Mouse (Mus musculus): ENCODE results near the gene Fam120a.

Fam120a gene

GRCm38 (mm10) chr13:48966851-48967821, 681 bp downstream of the Fam120a start:
- DNase-seq (ENCODE audit: low spot score in 2 of 2), result peak; percentile 45 to 50

GRCm38 (mm10) chr13:48965559-48966525, 2.0 kb downstream of the Fam120a start:
- DNase-seq (ENCODE audit: low spot score in 2 of 2), result peak; percentile 59 to 66

GRCm38 (mm10) chr13:48964850-48965249, 3.0 kb downstream of the Fam120a start:
- DNase-seq (ENCODE audit: low spot score in 2 of 2), result no peak

- no peak for DNase-seq (ENCODE audit: low spot score in 2 of 2)
These were observed 4.7 kb downstream of the Fam120a start for GRCm38 (mm10) chr13:48963111-48963510.

- DNase-seq (ENCODE audit: low spot score in 2 of 2), result no peak
These were observed 5.3 kb downstream of the Fam120a start for GRCm38 (mm10) chr13:48962519-48962918.

GRCm38 (mm10) chr13:48958608-48959007, 9.2 kb downstream of the Fam120a start:
- no peak for DNase-seq (ENCODE audit: low spot score in 2 of 2)

- no peak for DNase-seq (ENCODE audit: low spot score in 2 of 2)
These were observed 13.0 kb downstream of the Fam120a start for GRCm38 (mm10) chr13:48954825-48955224.

GRCm38 (mm10) chr13:48950600-48951241, 17.1 kb downstream of the Fam120a start:
- no peak for DNase-seq (ENCODE audit: low spot score in 2 of 2)

GRCm38 (mm10) chr13:48948951-48949350, 18.9 kb downstream of the Fam120a start:
- no peak for DNase-seq (ENCODE audit: low spot score in 2 of 2)

GRCm38 (mm10) chr13:48944571-48944970, 23.2 kb downstream of the Fam120a start:
- no peak for DNase-seq (ENCODE audit: low spot score in 2 of 2)

GRCm38 (mm10) chr13:48942471-48942870, 25.3 kb downstream of the Fam120a start:
- DNase-seq (ENCODE audit: low spot score in 2 of 2), result no peak

GRCm38 (mm10) chr13:48941773-48942172, 26.0 kb downstream of the Fam120a start:
- no peak for DNase-seq (ENCODE audit: low spot score in 2 of 2)

GRCm38 (mm10) chr13:48934597-48934996, 33.2 kb downstream of the Fam120a start:
- DNase-seq (ENCODE audit: low spot score in 2 of 2), result no peak

- no peak for DNase-seq (ENCODE audit: low spot score in 2 of 2)
These were observed 35.1 kb downstream of the Fam120a start for GRCm38 (mm10) chr13:48932692-48933091.

GRCm38 (mm10) chr13:48931687-48932086, 36.1 kb downstream of the Fam120a start:
- DNase-seq (ENCODE audit: low spot score in 2 of 2), result no peak

GRCm38 (mm10) chr13:48931232-48931631, 36.6 kb downstream of the Fam120a start:
- no peak for DNase-seq (ENCODE audit: low spot score in 2 of 2)

GRCm38 (mm10) chr13:48929535-48930110, 38.2 kb downstream of the Fam120a start:
- peak in 1 of 2 experiments; percentile 5 for DNase-seq (ENCODE audit: low spot score in 2 of 2)

GRCm38 (mm10) chr13:48927609-48928008, 40.2 kb downstream of the Fam120a start:
- DNase-seq (ENCODE audit: low spot score in 2 of 2), result no peak

GRCm38 (mm10) chr13:48922712-48923111, 45.1 kb downstream of the Fam120a start:
- no peak for DNase-seq (ENCODE audit: low spot score in 2 of 2)

GRCm38 (mm10) chr13:48921256-48921655, 46.6 kb downstream of the Fam120a start:
- DNase-seq (ENCODE audit: low spot score in 2 of 2), result no peak

- no peak for DNase-seq (ENCODE audit: low spot score in 2 of 2)
These were observed 47.9 kb downstream of the Fam120a start for GRCm38 (mm10) chr13:48919756-48920415.
